Mouse (Mus musculus): ENCODE measurements around the gene Pcdh10. TPM values are rescaled to one million over a fixed set of nuclear protein-coding genes. Genes with fewer than 3 reads are reported as not detected.

Pcdh10 gene
- polyA plus RNA-seq (2014; fragmentation: Illumina TruSeq; extraction: RNeasy Lipid Tissue Mini Kit (QIAGEN cat#74804)): 2.1 TPM

GRCm38 (mm10) chr3:45378145-45378544, at the start of gene Pcdh10:
Pcdh10 (plus strand) TSS chr3:45378398.

Measured in ovary, adult 10 weeks (tissue).